Mouse (Mus musculus) lung, postnatal 25 days (tissue): ENCODE results near the gene Arf1.

Source experiments
- DNase-seq: peaks from one replicate; pipeline ENCODE4 v3.0.0; 2022; ENCODE audit warnings: low spot score

Gene Arf1

DNA sequence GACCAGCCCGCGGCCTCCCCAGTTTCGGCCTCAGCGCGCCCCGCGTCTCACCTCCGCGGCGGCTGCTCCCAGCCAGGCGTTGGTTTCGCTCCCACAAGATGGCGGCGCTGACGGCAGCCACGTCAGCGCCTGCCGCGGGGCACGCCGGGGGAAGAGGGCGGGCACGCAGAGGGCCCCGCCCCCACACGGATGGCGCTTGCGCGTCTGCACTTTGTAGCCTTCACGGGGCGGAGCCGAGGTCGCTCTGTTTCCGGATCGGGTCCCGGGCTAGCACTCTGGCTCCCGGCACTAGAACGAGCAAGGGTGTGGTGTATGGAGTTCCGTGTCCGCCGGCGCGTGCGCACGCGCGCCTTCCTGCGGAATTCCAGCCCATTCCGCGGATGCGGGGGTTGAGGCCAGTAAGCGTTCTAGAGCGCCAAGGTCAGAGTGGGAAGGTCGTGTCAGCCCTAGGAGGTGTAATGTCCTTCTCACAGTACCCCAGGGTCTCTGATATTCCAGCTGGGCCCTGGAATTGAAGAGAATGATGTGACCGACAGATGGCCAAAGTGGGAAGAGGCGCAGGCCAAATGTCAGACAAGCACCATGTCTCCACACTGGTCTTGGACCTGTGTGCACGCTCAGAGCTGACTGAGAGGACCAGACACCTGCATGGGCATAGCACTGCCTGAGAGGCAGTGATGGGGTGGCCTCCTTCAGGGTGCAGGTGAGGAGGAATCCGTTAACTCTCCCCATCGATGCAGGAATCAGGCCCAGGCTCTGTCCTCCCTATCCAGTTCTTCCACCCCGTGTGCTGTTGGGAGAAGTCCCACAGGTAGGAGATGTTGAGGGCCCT lies at the start of gene Arf1:
TSS of gene Arf1 (minus strand) at position 149 of the 832 bp plus-strand sequence.
- DNase-seq = peak; percentile 97

- no peak for DNase-seq
Observed at GRCm38 (mm10) chr11:59276877-59277276, 48.8 kb upstream of the Arf1 start.

DNA sequence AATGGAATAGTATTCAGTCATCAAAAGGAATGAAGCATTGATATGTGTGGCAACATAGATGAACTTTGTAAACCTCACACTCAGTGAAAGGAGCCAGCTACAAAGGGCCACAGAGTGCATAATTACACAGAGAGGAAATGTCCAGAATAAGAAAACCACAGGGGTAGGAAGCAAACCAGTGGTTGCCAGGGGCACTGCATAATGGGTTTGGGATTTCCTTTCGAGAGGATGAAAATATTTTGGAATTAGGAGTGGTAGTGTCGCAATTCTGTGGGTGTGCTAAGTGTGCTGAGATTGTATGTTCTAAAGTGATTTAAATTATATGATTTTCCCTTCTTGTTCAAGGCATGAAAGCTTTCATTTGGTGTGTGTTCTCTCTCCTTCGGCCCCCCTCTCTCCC lies 46.1 kb upstream of the Arf1 start:
- peak; percentile 29 for DNase-seq

DNA sequence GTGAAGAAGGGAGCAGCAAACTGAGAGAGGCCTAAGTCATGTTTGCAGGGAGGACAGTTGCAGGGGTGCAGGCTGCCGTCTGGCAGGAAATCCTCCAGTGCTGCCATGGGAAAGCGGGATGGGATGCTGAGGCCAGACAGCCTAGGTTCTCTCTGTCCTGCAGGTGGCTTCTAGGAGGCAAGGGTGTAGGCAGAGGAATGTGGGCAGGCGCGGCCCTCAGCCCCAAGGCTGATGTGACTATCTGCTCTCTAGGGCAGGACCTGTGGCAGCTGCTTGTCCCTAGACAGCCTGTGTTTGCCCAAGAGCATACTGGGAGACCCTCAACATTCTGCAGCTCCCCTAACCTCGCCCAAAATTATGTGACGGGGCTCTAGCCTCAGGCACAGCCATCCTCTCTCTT lies 38.7 kb upstream of the Arf1 start:
- DNase-seq = no peak

GRCm38 (mm10) chr11:59265154-59265813 lies 37.2 kb upstream of the Arf1 start:
- DNase-seq = no peak

DNA sequence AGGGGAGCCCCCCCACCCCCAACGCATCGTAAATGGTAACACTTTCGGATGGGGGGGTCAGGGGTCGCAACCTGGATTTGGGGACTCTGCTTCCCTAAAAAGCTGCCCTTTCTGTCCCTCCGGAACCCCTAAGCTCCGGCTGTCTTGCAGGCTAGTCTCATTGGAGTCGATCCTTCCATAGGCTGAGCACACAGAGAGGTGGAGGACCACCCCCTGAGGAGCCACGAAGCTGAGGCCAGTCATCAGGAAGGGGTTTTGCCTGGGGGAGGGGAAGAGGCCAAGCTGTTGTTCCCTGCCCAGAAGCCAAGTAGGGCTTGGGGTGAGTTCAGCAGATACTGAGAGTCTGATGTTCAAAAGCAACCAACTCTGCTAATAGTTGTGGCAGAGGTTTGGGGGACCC lies 36.5 kb upstream of the Arf1 start:
- DNase-seq = no peak

DNA sequence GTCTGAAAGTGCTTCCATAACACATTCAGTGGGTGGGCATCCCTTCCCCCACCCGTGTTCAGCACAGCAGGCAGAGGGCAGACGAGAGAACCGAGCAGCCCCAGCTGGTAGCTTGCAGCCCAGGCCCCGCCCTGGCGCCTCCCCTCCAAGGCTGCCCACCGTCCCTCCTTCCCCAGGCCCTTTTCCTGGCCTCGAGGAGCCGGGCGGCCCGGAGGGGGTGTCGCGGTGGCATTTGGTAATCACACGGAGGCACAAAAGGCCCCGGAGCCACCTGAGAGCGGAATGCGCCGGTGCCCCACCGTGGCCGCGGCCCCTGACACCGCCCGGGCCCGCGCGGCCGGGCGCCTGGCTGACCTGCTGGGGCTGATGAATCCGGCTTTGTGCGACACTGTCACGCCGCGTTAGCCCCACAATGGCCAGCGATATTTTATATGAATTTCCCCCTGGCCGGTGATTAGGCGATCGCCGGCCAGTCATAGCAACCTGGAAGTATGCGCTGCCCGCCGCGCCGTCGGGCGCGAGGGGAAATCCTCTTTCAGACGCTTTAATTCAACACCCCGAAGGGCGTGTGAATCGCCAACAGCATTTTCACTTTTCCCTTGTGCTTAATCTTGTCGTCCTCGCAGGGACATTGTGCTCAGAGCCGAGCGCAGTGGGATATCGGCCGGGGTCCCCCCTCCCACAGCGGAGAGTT lies 35.9 kb upstream of the Arf1 start:
- peak; percentile 51 for DNase-seq

GRCm38 (mm10) chr11:59262308-59262707 lies 34.2 kb upstream of the Arf1 start:
- DNase-seq = no peak

DNA sequence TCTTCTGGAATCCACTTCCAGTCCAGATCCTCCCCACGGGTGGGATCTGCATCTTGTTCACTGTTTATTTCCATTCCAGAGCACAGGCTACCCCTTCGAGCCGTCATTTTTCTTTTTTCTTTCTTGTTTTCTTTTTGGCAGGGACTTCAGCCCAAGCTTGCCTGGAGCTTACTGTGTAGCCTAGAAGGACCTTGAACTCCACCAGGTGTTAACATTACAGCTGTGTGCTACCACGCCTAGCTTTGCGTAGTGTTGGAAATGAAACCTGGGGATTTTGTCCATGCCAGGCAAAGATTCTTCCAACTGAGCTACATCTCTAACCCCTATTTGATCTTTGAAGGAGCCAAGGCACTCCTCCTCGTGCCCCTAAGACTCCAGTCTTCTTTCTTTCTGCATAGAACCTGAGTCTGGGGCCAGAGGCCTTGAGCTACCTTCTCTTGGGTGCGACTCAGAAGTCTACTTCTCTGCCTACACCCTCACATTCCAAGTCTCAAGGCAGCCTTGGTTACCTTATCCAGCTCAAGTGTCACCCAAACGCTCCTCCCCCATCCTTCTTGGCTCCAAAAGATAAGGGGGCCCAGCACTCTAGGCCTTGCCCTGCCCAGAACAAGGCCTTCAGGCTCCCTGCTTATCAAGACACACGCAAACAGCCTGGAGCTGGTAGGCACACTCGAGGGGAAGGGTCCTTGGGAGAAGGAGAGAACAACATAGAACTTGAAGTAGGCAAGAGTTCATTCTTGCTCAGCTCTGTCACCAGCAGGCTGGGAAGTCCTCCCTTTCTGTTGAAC lies 32.8 kb upstream of the Arf1 start:
- DNase-seq = peak; percentile 73

DNA sequence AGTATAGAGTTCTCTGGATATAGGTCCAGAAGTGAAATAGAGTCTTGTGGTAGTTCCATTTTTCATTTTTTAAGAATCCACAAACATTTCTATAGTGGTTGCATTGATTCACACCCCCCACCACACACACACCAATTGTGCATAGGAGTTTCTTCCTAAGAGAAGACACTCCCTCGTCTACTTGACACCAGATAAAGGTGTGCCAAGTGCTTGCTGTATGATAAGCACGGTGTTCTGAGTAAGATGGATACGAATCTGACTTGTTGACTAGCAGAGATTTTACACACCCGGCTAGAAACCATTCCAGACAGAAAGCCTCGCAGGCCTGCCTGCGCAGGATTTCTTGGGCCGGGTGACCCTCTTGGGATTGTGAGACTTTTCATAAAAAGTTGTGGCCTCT lies 31.6 kb upstream of the Arf1 start:
- DNase-seq = no peak

- no peak for DNase-seq
Observed at GRCm38 (mm10) chr11:59248101-59248500, 20.0 kb upstream of the Arf1 start.

DNA sequence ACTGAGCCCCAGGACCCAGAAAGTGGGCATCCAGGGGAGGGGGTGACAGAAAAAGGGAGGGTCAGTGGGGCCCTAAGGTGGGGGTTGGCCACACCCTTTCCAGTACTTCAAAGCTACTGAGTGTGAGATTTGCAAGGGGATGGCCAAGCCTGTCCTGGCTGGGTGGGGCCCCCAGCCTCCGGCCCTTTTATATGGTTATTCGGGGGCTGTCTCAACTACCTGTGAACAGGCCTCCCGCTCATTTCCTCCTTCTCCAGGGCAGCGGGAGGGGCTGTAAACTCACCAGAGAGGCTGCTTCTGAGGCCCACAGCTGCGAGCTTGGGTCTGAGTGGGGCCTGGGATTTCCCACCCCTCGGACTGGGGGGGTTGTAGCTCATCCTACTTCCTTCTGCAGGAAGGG lies 15.8 kb upstream of the Arf1 start:
- no peak for DNase-seq

GRCm38 (mm10) chr11:59241841-59242240 lies 13.8 kb upstream of the Arf1 start:
- DNase-seq = no peak

DNA sequence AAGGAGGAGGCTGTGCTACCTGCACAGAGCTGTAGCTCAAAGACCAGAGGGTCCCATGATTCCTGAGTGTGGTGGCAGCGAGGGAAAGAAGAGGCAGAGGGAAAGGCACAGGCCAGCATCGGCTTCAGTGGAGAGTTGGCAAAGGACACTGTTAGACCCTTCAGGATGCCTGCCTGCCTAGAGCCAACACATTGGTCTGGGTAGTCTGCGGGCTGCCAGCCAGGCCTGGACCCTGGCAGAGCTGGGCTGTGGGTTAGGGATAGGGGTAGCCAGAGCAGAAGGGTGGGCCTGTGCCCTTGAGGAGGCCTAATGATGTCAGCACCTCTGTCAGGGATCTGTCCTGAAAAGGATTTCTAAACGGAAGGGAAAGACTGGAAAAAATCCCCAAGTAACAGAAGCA lies 11.7 kb upstream of the Arf1 start:
- no peak for DNase-seq

DNA sequence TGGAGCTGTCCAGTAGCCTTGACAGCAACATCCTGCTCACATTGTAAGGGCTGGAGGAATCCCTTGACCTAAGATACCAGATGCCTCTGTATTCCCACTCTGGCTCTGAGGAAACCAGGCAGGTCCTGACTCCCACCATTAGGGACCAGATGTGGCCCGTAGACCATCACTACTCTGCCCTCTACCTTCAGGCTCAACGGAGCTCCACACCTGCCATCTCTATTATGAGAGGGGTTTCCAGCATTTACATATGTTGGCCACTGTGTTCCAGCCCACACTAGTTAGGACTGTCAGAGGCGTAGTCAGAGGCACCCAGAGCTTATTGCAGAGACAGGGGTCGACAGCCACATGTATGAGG lies 11.3 kb upstream of the Arf1 start:
- no peak for DNase-seq

DNA sequence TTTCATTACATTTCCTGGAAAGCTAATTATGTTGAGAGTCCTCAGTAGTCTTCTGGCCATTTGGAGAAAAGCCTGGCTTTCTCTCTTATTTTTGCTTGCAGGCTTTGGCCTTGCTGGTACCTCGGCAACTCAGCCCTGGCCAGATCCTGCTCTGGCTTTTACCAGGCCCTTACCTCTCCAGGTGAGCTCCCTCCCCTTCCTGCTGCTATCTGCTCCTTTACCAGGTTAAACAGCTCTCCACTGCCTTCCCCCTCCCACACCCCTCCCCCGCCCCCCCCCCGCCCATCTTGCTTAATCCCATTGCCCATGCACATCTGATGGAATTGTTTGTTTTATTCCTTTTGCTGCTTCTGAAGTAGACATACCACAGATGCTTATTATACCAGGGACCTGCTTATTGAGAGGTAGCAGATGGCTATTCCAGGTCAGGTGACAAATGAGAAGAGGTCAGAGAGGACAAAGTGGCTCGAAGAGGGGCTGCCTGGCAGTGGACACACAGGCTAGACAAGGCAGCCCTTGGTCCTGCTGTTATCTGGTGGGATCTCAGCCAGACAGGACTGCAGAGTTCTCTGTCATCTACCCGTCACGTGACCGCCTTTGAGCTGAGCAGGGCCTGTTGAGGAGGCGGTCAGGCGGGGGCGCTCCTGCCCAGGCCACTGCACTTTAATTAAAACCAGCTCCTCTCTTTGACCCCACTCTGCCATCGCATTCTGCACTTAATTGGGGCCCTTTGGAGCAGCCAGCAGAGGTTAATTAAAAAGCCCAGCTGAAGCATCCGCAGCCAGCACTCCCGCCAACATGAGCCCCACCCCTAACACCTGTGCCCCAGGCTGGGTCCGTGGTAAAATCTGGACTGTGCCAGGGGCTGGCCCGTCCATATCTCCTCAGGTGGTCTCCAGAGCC lies 10.7 kb upstream of the Arf1 start:
- peak; percentile 92 for DNase-seq

GRCm38 (mm10) chr11:59232797-59233196 lies 4.7 kb upstream of the Arf1 start:
- no peak for DNase-seq

DNA sequence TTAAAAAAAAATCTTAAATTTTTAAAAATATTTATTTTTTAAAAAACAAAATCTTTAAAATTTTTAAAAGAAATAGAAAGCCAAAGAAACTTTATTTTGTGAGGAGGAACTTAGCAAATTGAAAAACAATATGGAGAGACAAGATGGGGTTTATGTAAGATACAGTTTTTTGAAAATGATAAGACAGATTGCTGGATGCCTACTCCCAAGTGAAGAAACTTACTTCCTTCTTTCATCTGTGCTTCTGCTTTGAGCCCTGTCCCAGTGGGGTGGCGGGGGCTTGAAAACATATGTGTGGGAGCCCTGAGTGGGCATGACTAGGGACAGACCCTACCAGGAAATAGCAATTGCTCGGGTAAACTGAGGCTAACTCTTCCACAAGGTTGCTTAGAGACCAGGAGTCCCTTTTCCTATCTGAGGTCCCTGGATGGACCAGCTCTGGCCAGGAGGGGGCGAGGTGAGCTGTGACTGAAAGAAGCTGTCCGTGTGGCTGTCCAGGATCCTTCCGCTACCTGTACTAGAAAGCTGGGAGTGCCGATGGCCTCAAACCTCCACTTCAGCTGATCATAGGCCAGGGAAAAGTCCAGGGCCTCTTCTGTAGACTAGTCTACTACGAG lies 2.2 kb upstream of the Arf1 start:
- peak; percentile 77 for DNase-seq

DNA sequence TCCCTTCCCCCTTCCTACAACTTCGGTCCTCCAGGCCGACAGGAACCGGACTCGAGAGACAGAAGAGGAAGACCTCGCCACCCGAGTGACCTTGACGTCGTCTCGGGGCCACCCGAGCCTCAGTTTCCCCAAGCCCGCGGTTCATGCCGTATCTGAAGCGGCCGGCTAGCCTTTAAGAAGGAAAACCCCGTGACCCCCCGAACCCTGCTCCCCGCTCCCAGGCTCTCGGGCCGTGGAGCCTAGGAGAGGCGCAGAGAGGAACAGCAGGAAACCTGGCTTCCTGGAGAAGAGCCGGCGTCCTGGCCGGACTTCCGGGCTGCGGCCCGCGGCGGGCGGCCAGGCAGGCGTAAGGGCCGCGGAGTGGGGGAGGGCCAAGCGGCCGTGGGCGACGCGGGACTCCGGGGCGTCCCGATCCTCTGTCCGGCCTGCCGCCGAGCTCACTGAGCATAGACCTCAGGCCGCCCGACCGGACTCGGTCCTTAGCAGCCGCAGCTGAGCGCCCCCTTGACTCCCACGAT lies 407 bp downstream of the Arf1 start:
- no peak for DNase-seq

- DNase-seq = peak; percentile 29
Observed at GRCm38 (mm10) chr11:59226787-59227603, 1.1 kb downstream of the Arf1 start.
